Mouse (Mus musculus) cortical plate, adult 2 months (tissue): ENCODE measurements at regions not wholly inside any gene's neighbourhood (a gene's known extent, or its start where the extent isn't known, plus 50 kb on each side); places are given as distances from the start of the nearest gene placed in this dataset.

Experiments used
- H3K27ac ChIP-seq: fragments of 200-500 bp; 2 replicates; pipeline ENCODE4 v1.5.1; 2012; ENCODE audit warnings: low read length, control low read depth, inconsistent platforms; ENCODE audit not compliant: insufficient read depth
- H3K4me1 ChIP-seq: fragments of 200-500 bp; 2 replicates; pipeline ENCODE4 v1.6.1; 2011; ENCODE audit warnings: low read length; ENCODE audit not compliant: control insufficient read depth, insufficient read depth
- H3K4me3 ChIP-seq: fragments of 200-500 bp; 2 replicates; pipeline ENCODE4 v1.5.1; 2011; ENCODE audit warnings: mild to moderate bottlenecking, low read length, control low read depth; ENCODE audit not compliant: insufficient read depth
- CTCF ChIP-seq: fragments of 200-500 bp; IDR thresholded peaks from 2 replicates; pipeline ENCODE4 v1.5.1; 2011; ENCODE audit warnings: mild to moderate bottlenecking, control low read depth, low read length; ENCODE audit not compliant: insufficient read depth; ENCODE audit errors: extremely low read depth
- POLR2A ChIP-seq: fragments of 200-500 bp; IDR thresholded peaks from 2 replicates; pipeline ENCODE4 v1.6.1; 2011; ENCODE audit warnings: mild to moderate bottlenecking, low read length, control low read depth; ENCODE audit not compliant: insufficient read depth; ENCODE audit errors: extremely low read depth

DNA sequence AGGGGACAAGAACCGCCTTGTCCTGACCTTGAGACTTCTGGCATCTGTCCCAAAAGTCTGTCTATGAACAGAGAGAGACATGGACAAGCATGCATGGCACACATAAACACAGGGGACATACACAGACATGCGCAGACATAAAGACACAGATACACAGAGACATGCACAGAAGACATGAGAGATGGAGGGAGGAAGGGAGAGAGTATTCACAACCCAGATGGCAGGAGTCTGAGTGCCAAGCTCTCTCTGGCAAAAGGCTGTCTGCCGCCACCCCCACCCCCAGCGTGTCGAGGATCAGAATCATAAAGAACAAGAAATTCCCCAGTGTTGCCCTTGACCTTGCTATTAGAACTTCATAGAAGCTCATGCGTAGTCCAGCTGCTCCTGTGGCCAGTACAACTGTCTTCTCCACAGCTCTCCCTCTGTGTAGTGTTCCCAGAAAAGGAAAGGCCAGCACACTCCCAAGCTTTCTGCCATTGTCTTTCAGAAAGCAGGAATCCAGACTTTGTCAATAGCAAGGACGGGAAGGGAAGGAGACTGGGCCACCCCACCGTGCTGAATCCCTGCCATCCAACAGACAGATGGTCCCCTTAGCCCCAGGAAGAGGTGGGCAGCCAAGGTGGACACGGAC is 99.8 kb downstream of the Ier5 start:
- H3K27ac ChIP-seq, result no peak overlapping the region
- no peaks in the 10 kb centered on the region; the same call in 1 of the 2 replicates for H3K4me1 ChIP-seq

DNA sequence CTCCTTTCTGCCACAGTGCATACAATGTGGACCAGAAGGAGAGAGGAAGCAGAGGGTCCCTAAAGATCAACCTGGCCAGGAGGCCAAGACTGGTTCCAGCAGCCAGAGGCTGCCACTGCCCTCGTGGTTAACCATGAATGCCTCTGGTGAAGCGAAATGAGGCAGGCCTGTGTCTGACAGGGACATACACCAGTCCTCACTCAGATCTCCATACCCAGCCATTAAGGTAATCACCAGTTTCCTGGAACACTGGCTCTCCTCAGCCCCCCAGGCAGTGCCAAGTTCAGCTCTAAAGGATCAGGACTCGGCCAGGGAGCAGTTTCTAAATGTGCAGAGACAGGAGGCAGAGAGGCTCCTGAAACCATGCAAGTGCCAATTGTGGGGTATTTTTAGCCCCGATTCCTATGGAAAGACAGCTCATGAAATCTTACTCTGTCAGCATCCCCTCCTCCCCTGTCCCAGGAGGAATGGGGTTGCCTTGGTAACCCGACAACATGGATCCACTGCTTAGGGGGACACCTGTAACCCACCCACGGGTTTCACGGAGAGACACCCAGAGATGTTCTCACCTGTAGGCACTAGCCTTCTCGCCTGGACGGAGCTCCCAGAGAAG is 103.6 kb downstream of the Ier5 start:
- no peaks in the 10 kb centered on the region; the same call in 1 of the 2 replicates for H3K4me1 ChIP-seq
- no peak overlapping the region for H3K27ac ChIP-seq
- H3K4me3 ChIP-seq, result no peak overlapping the region
- TF ChIP-seq POLR2A (no peak), CTCF (no peak)

More for the DNA sequence above, 99.8 kb downstream of the Ier5 start:
- no peak for TF ChIP-seq CTCF
- TF ChIP-seq POLR2A, result no peak
- no peak overlapping the region for H3K4me3 ChIP-seq

DNA sequence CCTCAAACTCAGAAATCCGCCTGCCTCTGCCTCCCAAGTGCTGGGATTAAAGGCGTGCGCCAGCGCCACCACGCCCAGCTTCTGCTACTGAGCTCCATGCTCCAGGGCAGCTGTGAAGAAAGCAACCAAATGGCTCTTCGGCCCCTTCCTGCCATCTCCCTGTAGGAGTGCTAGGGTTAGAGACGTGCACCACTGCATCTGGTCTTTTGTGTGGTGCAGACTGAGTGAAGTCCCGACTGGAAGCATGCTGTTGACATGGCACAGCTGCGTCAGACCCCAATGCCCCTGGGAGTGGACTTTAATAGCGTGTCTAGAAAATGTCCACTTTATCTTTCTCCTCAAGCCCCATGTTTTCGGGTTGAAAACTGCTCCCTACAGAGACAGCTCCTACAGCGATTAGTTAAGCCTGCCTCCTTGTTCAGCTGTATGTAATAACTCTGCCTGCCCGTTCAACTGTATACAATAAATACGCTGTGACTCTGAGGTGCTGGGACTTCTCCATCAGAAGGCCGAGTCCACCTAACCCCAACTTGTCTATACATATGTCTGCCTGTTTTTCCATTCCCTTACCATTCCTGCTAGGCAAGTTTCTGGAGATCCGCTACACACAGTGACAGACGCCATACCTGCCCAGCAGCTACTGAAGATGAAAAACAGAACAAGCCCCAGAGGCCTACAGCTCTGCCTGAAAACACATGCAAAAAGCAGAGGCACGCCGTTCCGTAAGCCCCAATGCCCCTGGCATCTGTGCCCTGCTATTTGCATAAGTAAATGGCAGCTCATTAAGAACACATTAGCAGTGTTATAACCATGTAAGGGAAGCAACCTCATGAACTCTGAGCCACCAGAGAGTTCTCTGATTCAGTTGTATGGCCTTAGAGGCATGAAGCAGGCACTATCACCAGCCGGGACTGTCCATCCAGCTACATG is 105.2 kb downstream of the Ier5 start:
- no peaks in the 10 kb centered on the region; the same call in 1 of the 2 replicates for H3K4me1 ChIP-seq
- H3K27ac ChIP-seq, result no peak overlapping the region
- TF ChIP-seq CTCF (no peak), POLR2A (no peak)
- no peak overlapping the region for H3K4me3 ChIP-seq

DNA sequence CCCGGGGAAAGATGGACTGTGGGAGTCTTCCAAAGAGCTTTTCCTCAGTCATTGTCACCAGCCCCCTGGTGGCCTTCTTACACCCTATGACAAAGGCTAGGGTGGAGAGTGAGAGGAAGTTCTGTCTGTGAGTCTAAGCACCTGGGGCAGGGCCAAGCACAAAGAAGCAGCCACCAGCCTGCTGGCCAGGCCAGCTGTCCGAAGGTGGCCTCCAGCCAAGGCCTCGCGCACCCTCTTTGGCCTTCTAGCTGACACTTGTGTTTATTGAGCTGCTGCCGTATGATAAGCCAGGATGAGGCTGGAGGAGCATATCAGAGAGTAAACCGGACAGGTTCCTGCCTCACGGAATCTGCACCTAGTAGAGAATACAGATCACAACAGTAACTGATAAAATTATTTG is 99.0 kb upstream of the Cacna1e start:
- TF ChIP-seq CTCF (no peak), POLR2A (no peak)
- no peaks in the 10 kb centered on the region for H3K4me1 ChIP-seq
- H3K27ac ChIP-seq, result no peak overlapping the region
- H3K4me3 ChIP-seq, result no peak overlapping the region

GRCm38 (mm10) chr1:154982836-154983235 is 98.5 kb upstream of the Cacna1e start:
- Histone ChIP-seq H3K4me1 (no peaks in the 10 kb centered on the region), H3K4me3 (no peak overlapping the region)
- no peak for TF ChIP-seq POLR2A
- TF ChIP-seq CTCF, result no peak

DNA sequence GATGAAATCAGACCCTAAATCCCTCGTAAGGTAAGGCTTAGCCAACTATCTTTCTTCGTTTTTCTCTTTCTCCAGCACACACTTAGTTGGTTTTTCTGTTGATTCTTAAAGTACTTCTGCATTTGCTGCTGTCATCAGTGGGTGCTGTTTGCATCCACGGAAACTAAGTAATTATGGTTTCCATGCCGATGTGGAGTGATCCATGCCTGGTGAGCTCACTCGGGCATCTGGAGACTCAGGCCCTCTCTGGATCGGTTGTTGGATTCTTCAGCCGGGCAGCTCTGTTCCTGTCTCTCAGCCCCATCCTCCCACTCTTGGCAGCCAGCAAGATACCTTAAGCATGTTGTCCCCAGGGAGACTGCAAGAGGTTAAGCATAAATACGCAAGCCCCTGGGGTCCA is 97.4 kb upstream of the Cacna1e start:
- TF ChIP-seq POLR2A (no peak), CTCF (no peak)
- no peak overlapping the region for H3K27ac ChIP-seq
- H3K4me1 ChIP-seq, result no peaks in the 10 kb centered on the region
- no peak overlapping the region for H3K4me3 ChIP-seq

More at GRCm38 (mm10) chr1:154982836-154983235, 98.5 kb upstream of the Cacna1e start:
- H3K27ac ChIP-seq, result no peak overlapping the region

GRCm38 (mm10) chr1:154975732-154976131 is 91.4 kb upstream of the Cacna1e start:
- no peak for TF ChIP-seq POLR2A
- TF ChIP-seq CTCF, result no peak

GRCm38 (mm10) chr1:154961271-154961670 is 77.0 kb upstream of the Cacna1e start:
- Histone ChIP-seq H3K4me3 (no peak overlapping the region), H3K27ac (no peak overlapping the region), H3K4me1 (no peaks in the 10 kb centered on the region)
- TF ChIP-seq POLR2A (no peak), CTCF (no peak)

More at GRCm38 (mm10) chr1:154975732-154976131, 91.4 kb upstream of the Cacna1e start:
- H3K4me1 ChIP-seq, result no peaks in the 10 kb centered on the region
- H3K27ac ChIP-seq, result no peak overlapping the region
- H3K4me3 ChIP-seq, result no peak overlapping the region

DNA sequence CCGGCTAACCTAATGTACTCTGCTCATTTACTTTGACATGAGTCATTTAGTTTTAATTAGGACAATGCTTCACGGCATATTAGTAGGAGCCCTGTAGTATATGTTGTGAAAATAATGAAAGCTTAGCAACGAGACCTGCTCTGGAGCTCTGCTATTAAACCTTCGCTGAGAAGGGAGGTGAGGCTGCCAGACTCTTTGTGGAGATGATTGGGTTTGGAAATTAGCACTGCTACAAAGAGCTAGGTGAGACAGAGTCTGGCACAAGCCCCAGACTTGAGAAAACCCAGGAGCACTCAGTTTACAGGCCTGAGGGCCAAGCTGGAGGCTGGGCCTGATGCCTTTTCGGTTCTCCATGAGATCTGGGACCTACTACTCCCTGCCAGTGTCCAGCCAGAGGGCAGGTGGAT is 72.3 kb upstream of the Cacna1e start:
- H3K4me3 ChIP-seq, result no peak overlapping the region
- no peak overlapping the region for H3K27ac ChIP-seq
- TF ChIP-seq CTCF (no peak), POLR2A (no peak)
- H3K4me1 ChIP-seq, result peaks cover 7% of the 10 kb centered on the region

- TF ChIP-seq POLR2A (no peak), CTCF (no peak)
- no peak overlapping the region for H3K27ac ChIP-seq
- H3K4me1 ChIP-seq, result peaks cover 7% of the 10 kb centered on the region
Observed at GRCm38 (mm10) chr1:154952679-154953078, 68.4 kb upstream of the Cacna1e start.

More at GRCm38 (mm10) chr1:154952679-154953078, 68.4 kb upstream of the Cacna1e start:
- no peak overlapping the region for H3K4me3 ChIP-seq
